Mouse (Mus musculus) adrenal gland, adult 10 weeks (tissue): ENCODE measurements around the gene Gm5640. TPM values are rescaled to one million over a fixed set of nuclear protein-coding genes. Genes with fewer than 3 reads are reported as not detected.

Experiments
- polyA plus RNA-seq: library from polyadenylated mRNA; stranded (reverse); fragments of 350-450 nt; fragmentation: Illumina TruSeq; extraction: RNeasy Lipid Tissue Mini Kit (QIAGEN cat#74804); gene quantifications from one replicate; pipeline ENCODE4 v1.2.3, GENCODE M21; 2014; ENCODE audit warnings: low read depth, low replicate concordance

The Gm5640 gene
- polyA plus RNA-seq: not detected

GRCm38 (mm10) chrX:74645466-74646323 lies at the start of gene Gm5640:
Gene Gm5640 (minus strand): TSS chrX:74645635.

GRCm38 (mm10) chrX:74592379-74592778 lies 53.1 kb downstream of the Gm5640 start, which contains the start of gene Olfr1325:
Gene Olfr1325 (plus strand): TSS chrX:74592679.

Other genes starting within 250 kb of the Gm5640 start
- gene G6pdx, start 216.4 kb downstream of the Gm5640 start, polyA plus RNA-seq: 101 TPM
- gene Gm6880, start 164.2 kb downstream of the Gm5640 start, polyA plus RNA-seq: not detected
- gene Olfr1326-ps1, start 70.7 kb downstream of the Gm5640 start, polyA plus RNA-seq: not detected
- not detected for gene Olfr1325, start 53.0 kb downstream of the Gm5640 start, polyA plus RNA-seq
- not detected for gene Gm6890, start 95.3 kb upstream of the Gm5640 start, polyA plus RNA-seq
- not detected for gene Gm5936, start 191.6 kb upstream of the Gm5640 start, polyA plus RNA-seq